Mouse (Mus musculus) layer of hippocampus, postnatal 36 days (tissue): Measurements from ENCODE around the gene Cep44. TPM values are rescaled to one million over a fixed set of nuclear protein-coding genes. Genes with fewer than 3 reads are reported as not detected.

Experiments used
- microRNA-seq, 2 experiments: library from miRNA; unstranded; fragments of <30 nt; microRNA quantifications; one replicate each; pipeline ENCODE4 v1.2.0; 2021
- total RNA-seq, 2 experiments: library from RNA; stranded (reverse); gene quantifications; 2 replicates each; pipeline ENCODE4 v1.2.3; 2021

Cep44 gene
- total RNA-seq, 2 experiments from 2014 or later = 23.1 to 23.4 TPM

Small RNA genes lying within 50 kb of the gene (microRNA-seq; reads per million reads assigned to microRNA genes)
- 0 reads per million in 2 experiments for gene Gm25992

Other genes with a start within 250 kb of the Cep44 start
- 10 to 100 TPM; 29.2 to 29.7 TPM for gene Fbxo8, start within 50 bp of the Cep44 start, total RNA-seq